Mouse (Mus musculus) adrenal gland, adult 2 months (tissue): ENCODE results near the gene Exoc7. TPM values are rescaled to one million over a fixed set of nuclear protein-coding genes. Genes with fewer than 3 reads are reported as not detected.
"Not testable (repeated sequence)": the region's sequence is repeated elsewhere in the genome, so short reads cannot be mapped to it uniquely, and the experiment has no call there.

Source experiments
- DNase-seq: peaks from one replicate; pipeline ENCODE4 v3.0.0; 2021
- polyA plus RNA-seq: library from polyadenylated mRNA; depleted of rRNA; stranded (reverse); fragments of >200 nt; gene quantifications from 2 replicates; pipeline ENCODE4 v1.2.3, GENCODE M21; 2012
- total RNA-seq, 2 experiments: library from RNA; stranded (reverse); gene quantifications; 2 replicates each; pipeline ENCODE4 v1.2.3; 2021

Exoc7 gene
- total and polyA plus RNA-seq, 3 experiments = 26.7 to 67.6 (median 64.9) TPM

GRCm38 (mm10) chr11:116280751-116281663 is 26.0 kb downstream of the Exoc7 start, which contains the start of gene Galr2:
Gene Galr2, plus strand, starts transcription at chr11:116280939.
- no peak for DNase-seq

- DNase-seq = not testable (repeated sequence)
Observed at GRCm38 (mm10) chr11:116277184-116277583, 29.8 kb downstream of the Exoc7 start.

GRCm38 (mm10) chr11:116274045-116274666 is 32.9 kb downstream of the Exoc7 start, which contains the start of gene Srp68:
Gene Srp68, minus strand, starts transcription at chr11:116274217.
- DNase-seq = peak; percentile 96

- DNase-seq = no peak
Observed at GRCm38 (mm10) chr11:116273469-116274044, 33.5 kb downstream of the Exoc7 start.

- DNase-seq = no peak
Observed at GRCm38 (mm10) chr11:116272589-116273468, 34.2 kb downstream of the Exoc7 start.

GRCm38 (mm10) chr11:116269560-116269959 is 37.5 kb downstream of the Exoc7 start:
- no peak for DNase-seq

- no peak for DNase-seq
Observed at GRCm38 (mm10) chr11:116268313-116268712, 38.7 kb downstream of the Exoc7 start.

GRCm38 (mm10) chr11:116267637-116268036 is 39.4 kb downstream of the Exoc7 start:
- no peak for DNase-seq

GRCm38 (mm10) chr11:116265850-116266249 is 41.2 kb downstream of the Exoc7 start:
- DNase-seq = no peak

GRCm38 (mm10) chr11:116265352-116265751 is 41.7 kb downstream of the Exoc7 start:
- no peak for DNase-seq

GRCm38 (mm10) chr11:116260259-116260658 is 46.8 kb downstream of the Exoc7 start:
- DNase-seq = no peak

- no peak for DNase-seq
Observed at GRCm38 (mm10) chr11:116259461-116259860, 47.6 kb downstream of the Exoc7 start.

- DNase-seq = no peak
Observed at GRCm38 (mm10) chr11:116255982-116256675, 50.9 kb downstream of the Exoc7 start.

GRCm38 (mm10) chr11:116255090-116255981 is 51.7 kb downstream of the Exoc7 start:
- DNase-seq = no peak

GRCm38 (mm10) chr11:116254627-116255026 is 52.4 kb downstream of the Exoc7 start:
- no peak for DNase-seq

GRCm38 (mm10) chr11:116253076-116253600 is 53.9 kb downstream of the Exoc7 start:
- no peak for DNase-seq

- no peak for DNase-seq
Observed at GRCm38 (mm10) chr11:116250898-116251297, 56.1 kb downstream of the Exoc7 start.

- no peak for DNase-seq
Observed at GRCm38 (mm10) chr11:116247502-116248222, 59.4 kb downstream of the Exoc7 start.

- no peak for DNase-seq
Observed at GRCm38 (mm10) chr11:116245616-116246015, 61.4 kb downstream of the Exoc7 start.
